Mouse (Mus musculus): Measurements from ENCODE around the gene Cpeb1. TPM values are rescaled to one million over a fixed set of nuclear protein-coding genes. Genes with fewer than 3 reads are reported as not detected.

The Cpeb1 gene
- total and polyA plus RNA-seq, 2 experiments = 4.3 to 7.0 TPM

GRCm38 (mm10) chr7:81341563-81341962 is 113.7 kb downstream of the Cpeb1 start:
- no peak for DNase-seq (ENCODE audit: extremely low read depth, low read depth, low spot score)
- WGBS = 48% methylated on average over 3 of the region's 3 CpGs
- no peak overlapping the region for H3K27ac ChIP-seq (replicated peaks; ENCODE audit: insufficient read depth, low read depth, low read length)
- no peaks in the 10 kb centered on the region for H3K27me3 ChIP-seq (ENCODE audit: control insufficient read depth, insufficient read depth, low read length)
- peaks cover 6% of the 10 kb centered on the region; the same call in 1 of the 2 replicates for H3K79me2 ChIP-seq (ENCODE audit: control insufficient read depth, insufficient read depth, low read length)
- TF ChIP-seq CTCF (IDR thresholded peaks at IDR 0.05; ENCODE audit: low read depth, low read length) (peak; percentile 32; the same call in 1 of the 2 replicates), POLR2A (IDR thresholded peaks at IDR 0.05; ENCODE audit: extremely low read depth, insufficient read depth, low read length) (no peak)
- H3K36me3 ChIP-seq (ENCODE audit: control insufficient read depth, insufficient read depth, low read length) = peaks cover 24% of the 10 kb centered on the region
- peaks cover 19% of the 10 kb centered on the region for H3K4me1 ChIP-seq (ENCODE audit: control insufficient read depth, insufficient read depth, low read length)
- H3K4me3 ChIP-seq (ENCODE audit: insufficient read depth, low read depth, low read length) = no peak overlapping the region
- no peak overlapping the region for H3K9ac ChIP-seq (ENCODE audit: low read depth, low read length)

DNA sequence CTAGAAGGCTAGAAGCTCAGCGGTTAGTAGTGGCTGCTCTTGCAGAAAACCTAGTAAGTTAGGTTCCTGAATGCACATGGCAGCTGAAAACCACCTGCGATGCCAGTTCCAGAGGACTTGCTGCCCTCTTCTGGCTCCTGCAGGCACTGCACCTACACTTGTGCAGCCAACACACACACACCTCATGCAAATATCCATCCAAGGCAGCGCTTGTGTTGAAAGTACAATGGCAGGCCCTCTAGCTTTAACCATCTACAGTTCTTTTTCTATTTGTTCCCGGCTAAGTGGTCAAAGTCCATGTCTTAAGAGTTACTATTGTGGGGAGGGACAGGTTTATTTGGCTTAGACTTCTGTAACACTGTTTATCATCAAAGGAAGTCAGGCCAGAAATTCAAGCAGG is 115.5 kb downstream of the Cpeb1 start:
- H3K27me3 ChIP-seq (ENCODE audit: control insufficient read depth, insufficient read depth, low read length) = no peaks in the 10 kb centered on the region
- H3K27ac ChIP-seq (replicated peaks; ENCODE audit: insufficient read depth, low read depth, low read length) = no peak overlapping the region
- peaks cover 6% of the 10 kb centered on the region; the same call in 1 of the 2 replicates for H3K79me2 ChIP-seq (ENCODE audit: control insufficient read depth, insufficient read depth, low read length)
- peaks cover 24% of the 10 kb centered on the region for H3K36me3 ChIP-seq (ENCODE audit: control insufficient read depth, insufficient read depth, low read length)
- DNase-seq (ENCODE audit: extremely low read depth, low read depth, low spot score) = peak; percentile 64
- H3K4me3 ChIP-seq (ENCODE audit: insufficient read depth, low read depth, low read length) = no peak overlapping the region
- H3K4me1 ChIP-seq (ENCODE audit: control insufficient read depth, insufficient read depth, low read length) = peaks cover 19% of the 10 kb centered on the region
- TF ChIP-seq POLR2A (IDR thresholded peaks at IDR 0.05; ENCODE audit: extremely low read depth, insufficient read depth, low read length) = no peak
- TF ChIP-seq CTCF (IDR thresholded peaks at IDR 0.05; ENCODE audit: low read depth, low read length) = peak; percentile 94
- no peak overlapping the region for H3K9ac ChIP-seq (ENCODE audit: low read depth, low read length)
- 59% methylated on average over 4 of the region's 4 CpGs for WGBS

- WGBS = 72% methylated on average over 3 of the region's 3 CpGs
- DNase-seq (ENCODE audit: extremely low read depth, low read depth, low spot score) = no peak
- no peak overlapping the region for H3K4me3 ChIP-seq (ENCODE audit: insufficient read depth, low read depth, low read length)
- no peaks in the 10 kb centered on the region for H3K27me3 ChIP-seq (ENCODE audit: control insufficient read depth, insufficient read depth, low read length)
- no peaks in the 10 kb centered on the region for H3K79me2 ChIP-seq (ENCODE audit: control insufficient read depth, insufficient read depth, low read length)
- no peak overlapping the region for H3K9ac ChIP-seq (ENCODE audit: low read depth, low read length)
- no peak for TF ChIP-seq CTCF (IDR thresholded peaks at IDR 0.05; ENCODE audit: low read depth, low read length)
- TF ChIP-seq POLR2A (IDR thresholded peaks at IDR 0.05; ENCODE audit: extremely low read depth, insufficient read depth, low read length) = no peak
- H3K27ac ChIP-seq (replicated peaks; ENCODE audit: insufficient read depth, low read depth, low read length) = no peak overlapping the region
- peaks cover 11% of the 10 kb centered on the region for H3K4me1 ChIP-seq (ENCODE audit: control insufficient read depth, insufficient read depth, low read length)
- peaks cover 28% of the 10 kb centered on the region for H3K36me3 ChIP-seq (ENCODE audit: control insufficient read depth, insufficient read depth, low read length)
Measured at GRCm38 (mm10) chr7:81338522-81338873, 116.8 kb downstream of the Cpeb1 start.

GRCm38 (mm10) chr7:81337785-81338521 is 117.3 kb downstream of the Cpeb1 start:
- Histone ChIP-seq H3K27me3 (ENCODE audit: control insufficient read depth, insufficient read depth, low read length) (no peaks in the 10 kb centered on the region), H3K9ac (ENCODE audit: low read depth, low read length) (no peak overlapping the region), H3K27ac (replicated peaks; ENCODE audit: insufficient read depth, low read depth, low read length) (no peak overlapping the region), H3K4me3 (ENCODE audit: insufficient read depth, low read depth, low read length) (no peak overlapping the region), H3K4me1 (ENCODE audit: control insufficient read depth, insufficient read depth, low read length) (peaks cover 5% of the 10 kb centered on the region), H3K79me2 (ENCODE audit: control insufficient read depth, insufficient read depth, low read length) (no peaks in the 10 kb centered on the region), H3K36me3 (ENCODE audit: control insufficient read depth, insufficient read depth, low read length) (peaks cover 28% of the 10 kb centered on the region)
- TF ChIP-seq POLR2A (IDR thresholded peaks at IDR 0.05; ENCODE audit: extremely low read depth, insufficient read depth, low read length) = no peak
- TF ChIP-seq CTCF (IDR thresholded peaks at IDR 0.05; ENCODE audit: low read depth, low read length) = no peak
- WGBS = 95% methylated on average over 21 of the region's 21 CpGs
- no peak for DNase-seq (ENCODE audit: extremely low read depth, low read depth, low spot score)

- Histone ChIP-seq H3K27me3 (ENCODE audit: control insufficient read depth, insufficient read depth, low read length) (no peaks in the 10 kb centered on the region), H3K9ac (ENCODE audit: low read depth, low read length) (no peak overlapping the region), H3K4me3 (ENCODE audit: insufficient read depth, low read depth, low read length) (no peak overlapping the region), H3K4me1 (ENCODE audit: control insufficient read depth, insufficient read depth, low read length) (no peaks in the 10 kb centered on the region), H3K79me2 (ENCODE audit: control insufficient read depth, insufficient read depth, low read length) (no peaks in the 10 kb centered on the region), H3K27ac (replicated peaks; ENCODE audit: insufficient read depth, low read depth, low read length) (no peak overlapping the region), H3K36me3 (ENCODE audit: control insufficient read depth, insufficient read depth, low read length) (peaks cover 22% of the 10 kb centered on the region; the same call in 1 of the 2 replicates)
- DNase-seq (ENCODE audit: extremely low read depth, low read depth, low spot score) = no peak
- 56% methylated on average over 8 of the region's 8 CpGs for WGBS
- TF ChIP-seq CTCF (IDR thresholded peaks at IDR 0.05; ENCODE audit: low read depth, low read length) = peak; percentile 75
- no peak for TF ChIP-seq POLR2A (IDR thresholded peaks at IDR 0.05; ENCODE audit: extremely low read depth, insufficient read depth, low read length)
Measured at GRCm38 (mm10) chr7:81336432-81336786, 118.9 kb downstream of the Cpeb1 start.
